Mouse (Mus musculus) bone marrow, adult 2 months (tissue): ENCODE results near the gene Cacfd1. TPM values are rescaled to one million over a fixed set of nuclear protein-coding genes. Genes with fewer than 3 reads are reported as not detected.

Experiments
- H3K27ac ChIP-seq: fragments of 200-500 bp; 2 replicates; pipeline ENCODE4 v1.5.1; 2012; ENCODE audit warnings: low read depth, mild to moderate bottlenecking, control low read depth, inconsistent platforms, low read length; ENCODE audit not compliant: control insufficient read depth, poor library complexity, insufficient read depth
- H3K4me1 ChIP-seq: fragments of 200-500 bp; 2 replicates; pipeline ENCODE4 v1.6.1; 2011; ENCODE audit warnings: low read length; ENCODE audit not compliant: control insufficient read depth, insufficient read depth
- H3K4me3 ChIP-seq: fragments of 200-500 bp; replicated peaks from 2 replicates; pipeline ENCODE3; 2011; ENCODE audit warnings: mild to moderate bottlenecking, low read depth, low read length, control low read depth; ENCODE audit not compliant: control insufficient read depth
- CTCF ChIP-seq: fragments of 200-500 bp; IDR thresholded peaks from 2 replicates; pipeline ENCODE4 v1.5.1; 2011; ENCODE audit warnings: low read length, control low read depth; ENCODE audit not compliant: control insufficient read depth, insufficient read depth
- POLR2A ChIP-seq: fragments of 200-500 bp; IDR thresholded peaks from 2 replicates; pipeline ENCODE4 v1.6.1; 2011; ENCODE audit warnings: low read depth, mild to moderate bottlenecking, control low read depth, low read length, borderline replicate concordance; ENCODE audit not compliant: control insufficient read depth
- WGBS: fragments of 180-500 bp; shearing (Covaris S2); methylation state at CpG from one replicate; pipeline ENCODE4 v1.1.7; 2018; 5-methylcytosine and 5-hydroxymethylcytosine counted together
- polyA plus RNA-seq: library from polyadenylated mRNA; stranded (reverse); fragments of >200 nt; gene quantifications from 2 replicates; pipeline ENCODE4 v1.2.4, GENCODE M21; 2011; ENCODE audit warnings: low replicate concordance; ENCODE audit not compliant: missing spikeins, insufficient read depth, insufficient read length

Cacfd1 gene
- polyA plus RNA-seq, 1 experiment: 20.8 TPM

GRCm38 (mm10) chr2:27070247-27070813, 60.6 kb downstream of the Cacfd1 start:
- TF ChIP-seq CTCF (no peak), POLR2A (no peak)
- Histone ChIP-seq H3K4me1 (no peaks in the 10 kb centered on the region), H3K4me3 (no peak overlapping the region), H3K27ac (no peak overlapping the region)
- 67% methylated on average over 2 of the region's 2 CpGs for WGBS

Other genes starting within 250 kb of the Cacfd1 start
- not detected in 2 replicates for gene Abo, start 144.9 kb upstream of the Cacfd1 start, polyA plus RNA-seq
- 7.5 and 23.5 TPM in 2 replicates for gene Surf6, start 107.0 kb upstream of the Cacfd1 start, polyA plus RNA-seq
- gene Med22, start 99.2 kb upstream of the Cacfd1 start, polyA plus RNA-seq: 13.0 and 13.1 TPM in 2 replicates
- gene Rpl7a, start 99.2 kb upstream of the Cacfd1 start, polyA plus RNA-seq: 161 and 199 TPM in 2 replicates
- gene Surf2, start 93.6 kb upstream of the Cacfd1 start, polyA plus RNA-seq: 17.7 and 36.9 TPM in 2 replicates
- gene Surf1, start 93.4 kb upstream of the Cacfd1 start, polyA plus RNA-seq: 32.1 and 58.4 TPM in 2 replicates
- 18.0 and 32.3 TPM in 2 replicates for gene Surf4, start 76.0 kb upstream of the Cacfd1 start, polyA plus RNA-seq
- 0.70 TPM in 1 of 2 replicates, not detected in the other for gene Stkld1, start 75.9 kb upstream of the Cacfd1 start, polyA plus RNA-seq
- gene Rexo4, start 45.5 kb upstream of the Cacfd1 start, polyA plus RNA-seq: 17.7 and 29.5 TPM in 2 replicates
- gene Adamts13, start 36.5 kb upstream of the Cacfd1 start, polyA plus RNA-seq: not detected in 2 replicates
- 6.3 and 26.1 TPM in 2 replicates for gene Slc2a6, start 18.1 kb downstream of the Cacfd1 start, polyA plus RNA-seq
- not detected in 2 replicates for gene Mymk, start 62.3 kb downstream of the Cacfd1 start, polyA plus RNA-seq
- 0.85 TPM in 1 of 2 replicates, not detected in the other for gene Adamtsl2, start 69.5 kb downstream of the Cacfd1 start, polyA plus RNA-seq
- gene Fam163b, start 132.6 kb downstream of the Cacfd1 start, polyA plus RNA-seq: not detected in 2 replicates
- gene Dbh, start 155.3 kb downstream of the Cacfd1 start, polyA plus RNA-seq: not detected in 2 replicates
- 4.1 and 13.5 TPM in 2 replicates for gene Sardh, start 238.4 kb downstream of the Cacfd1 start, polyA plus RNA-seq